Mouse (Mus musculus): ENCODE results near the gene Kir3dl2.
A peak's percentile ranks its signal among the peaks of the same experiment; 100 is the strongest.
"Not testable (repeated sequence)": the region's sequence is repeated elsewhere in the genome, so short reads cannot be mapped to it uniquely, and the experiment has no call there.

The Kir3dl2 gene

GRCm38 (mm10) chrX:136543956-136544355 is at the start of gene Kir3dl2:
Kir3dl2 (minus strand) TSS chrX:136544056.
- DNase-seq (ENCODE audit: low spot score): not testable (repeated sequence)

- DNase-seq (ENCODE audit: low spot score): no peak
Measured at GRCm38 (mm10) chrX:136590897-136591257, 47.0 kb upstream of the Kir3dl2 start.

- DNase-seq (ENCODE audit: low spot score): peak; percentile 14
Measured at GRCm38 (mm10) chrX:136590199-136590896, 46.5 kb upstream of the Kir3dl2 start, which contains the start of gene Tceal3. Tceal3 (plus strand) TSS chrX:136590842.

- no peak for DNase-seq (ENCODE audit: low spot score)
Measured at GRCm38 (mm10) chrX:136584617-136585016, 40.8 kb upstream of the Kir3dl2 start.

- peak; percentile 16 for DNase-seq (ENCODE audit: low spot score)
Measured at GRCm38 (mm10) chrX:136569094-136569493, 25.2 kb upstream of the Kir3dl2 start.

GRCm38 (mm10) chrX:136517699-136518098 is 26.2 kb downstream of the Kir3dl2 start, which contains the start of gene Kir3dl1:
Kir3dl1 (plus strand) TSS chrX:136517999.
- DNase-seq (ENCODE audit: low spot score): not testable (repeated sequence)

Measured in testis, postnatal 14 days (tissue).